Mouse (Mus musculus): Measurements from ENCODE around the gene Cygb. TPM values are rescaled to one million over a fixed set of nuclear protein-coding genes. Genes with fewer than 3 reads are reported as not detected.
"Not testable (repeated sequence)": the region's sequence is repeated elsewhere in the genome, so short reads cannot be mapped to it uniquely, and the experiment has no call there.

Cygb gene
- total RNA-seq, 2 experiments from 2014 or later, result 39.7 to 43.6 TPM

GRCm38 (mm10) chr11:116619156-116619555, 35.0 kb downstream of the Cygb start:
- no peak for DNase-seq (ENCODE audit: low spot score in 2 of 2)

- no peak for DNase-seq (ENCODE audit: low spot score in 2 of 2)
Observed at GRCm38 (mm10) chr11:116618666-116619065, 35.4 kb downstream of the Cygb start.

DNA sequence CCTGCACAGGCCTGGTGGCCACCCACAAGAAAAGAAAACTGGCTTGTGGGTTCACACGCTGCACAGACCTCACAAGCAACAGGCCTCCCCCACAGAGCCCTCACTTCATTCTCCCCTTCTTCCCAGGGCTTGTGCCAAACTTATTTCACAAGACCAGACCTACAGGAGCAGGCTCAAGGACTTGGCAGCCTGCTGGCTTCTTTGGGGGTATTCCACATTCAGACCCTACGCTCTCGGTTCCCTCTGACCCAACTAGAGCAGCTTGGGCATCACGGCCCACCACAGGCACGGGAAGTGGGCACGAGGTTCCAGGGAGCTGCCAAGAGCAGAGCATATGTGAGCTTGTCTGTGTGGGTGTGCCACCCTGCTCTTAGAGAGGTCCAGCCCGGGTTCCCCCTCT, 36.5 kb downstream of the Cygb start:
- no peak for DNase-seq (ENCODE audit: low spot score in 2 of 2)

- DNase-seq (ENCODE audit: low spot score in 2 of 2), result no peak
Observed at GRCm38 (mm10) chr11:116616438-116617118, 37.5 kb downstream of the Cygb start.

DNA sequence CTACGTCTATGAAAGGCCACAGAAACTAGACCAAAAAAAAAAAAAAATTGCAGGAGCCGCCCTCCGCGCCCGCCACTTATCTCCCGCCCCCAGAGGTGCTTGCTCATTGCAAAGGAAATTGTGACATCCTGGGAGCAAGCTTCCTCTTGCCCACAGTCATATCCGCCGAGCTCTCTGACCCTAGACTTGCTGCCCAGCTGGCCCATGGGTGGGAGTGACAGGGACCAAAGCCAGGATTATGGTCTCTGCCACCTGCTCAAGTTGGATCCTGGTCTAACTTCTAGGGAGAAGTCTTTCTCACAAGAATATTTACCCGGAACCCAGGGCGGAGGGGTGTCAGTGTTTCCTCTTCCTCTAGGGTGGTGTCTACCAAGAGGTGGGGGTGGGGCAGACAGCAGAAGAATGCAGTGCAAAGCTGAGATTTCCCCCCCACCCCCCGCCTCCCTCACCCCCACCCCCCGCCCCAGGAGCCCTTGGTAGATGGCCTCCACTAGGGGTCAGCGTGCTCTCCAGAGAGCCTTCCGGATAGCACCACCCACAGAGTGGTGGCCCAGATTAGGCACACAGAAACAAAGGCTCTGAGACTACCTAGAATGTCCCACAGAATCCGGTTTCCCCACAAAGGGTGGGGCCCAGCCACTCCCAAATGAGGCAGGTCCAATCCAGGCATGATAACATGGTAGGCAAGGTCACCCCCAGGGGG, 38.2 kb downstream of the Cygb start:
- DNase-seq (ENCODE audit: low spot score in 2 of 2), result no peak

DNA sequence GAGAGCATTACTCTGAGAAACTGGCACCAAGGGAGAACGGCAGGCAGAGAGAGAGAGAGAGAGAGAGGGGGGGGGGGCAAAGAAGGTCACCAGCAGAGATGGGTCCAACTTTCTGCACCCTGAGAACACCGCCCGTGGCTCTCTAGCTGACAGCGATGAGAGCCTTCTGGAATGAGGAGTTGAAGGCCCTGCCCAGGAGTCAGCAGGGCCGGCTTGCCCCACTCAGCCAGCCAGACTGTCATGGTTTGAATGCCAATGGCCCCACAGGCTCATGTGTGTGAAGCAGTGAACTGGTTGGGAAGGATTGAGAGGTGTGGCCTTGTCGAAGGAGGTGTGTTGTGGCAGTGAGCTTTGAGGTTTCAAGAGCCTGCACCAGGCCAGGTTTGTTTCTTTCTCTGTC, 40.9 kb downstream of the Cygb start:
- no peak for DNase-seq (ENCODE audit: low spot score in 2 of 2)

GRCm38 (mm10) chr11:116612554-116612953, 41.6 kb downstream of the Cygb start:
- no peak for DNase-seq (ENCODE audit: low spot score in 2 of 2)

GRCm38 (mm10) chr11:116611883-116612282, 42.2 kb downstream of the Cygb start:
- DNase-seq (ENCODE audit: low spot score in 2 of 2), result no peak

GRCm38 (mm10) chr11:116611168-116611567, 42.9 kb downstream of the Cygb start:
- not testable (repeated sequence) for DNase-seq (ENCODE audit: low spot score in 2 of 2)

DNA sequence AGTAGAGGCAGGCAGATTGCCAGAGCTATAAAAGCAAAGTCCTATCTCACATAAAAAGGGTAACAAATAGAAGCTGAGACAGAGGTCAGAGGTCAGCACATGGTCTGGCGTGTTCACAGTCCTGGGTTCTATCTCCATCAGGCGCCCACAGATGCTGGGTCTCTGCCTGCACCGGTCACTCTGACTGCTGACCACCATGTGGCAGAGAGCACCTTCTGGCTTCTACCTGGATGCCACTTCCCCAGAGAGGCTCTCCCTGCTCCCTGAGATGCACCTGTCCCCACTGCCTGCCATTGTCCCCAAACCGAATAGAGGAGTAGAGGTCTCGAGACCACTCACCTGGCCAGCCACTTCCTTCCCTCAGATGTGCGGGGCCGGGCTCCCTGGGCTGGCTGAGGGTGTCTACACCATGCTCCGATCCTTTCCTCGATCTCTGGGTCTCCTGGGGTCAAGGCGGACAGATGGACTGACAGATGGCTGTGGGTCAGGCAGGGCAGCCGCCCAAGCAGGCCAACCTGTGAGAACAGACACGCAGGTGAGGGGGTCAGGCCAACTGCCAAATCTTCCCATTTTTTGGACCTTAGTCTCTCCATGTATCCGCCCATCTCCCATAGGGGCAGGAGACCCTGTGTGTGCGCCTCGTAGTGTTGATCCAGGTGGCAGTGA, 44.0 kb downstream of the Cygb start:
- no peak for DNase-seq (ENCODE audit: low spot score in 2 of 2)

DNA sequence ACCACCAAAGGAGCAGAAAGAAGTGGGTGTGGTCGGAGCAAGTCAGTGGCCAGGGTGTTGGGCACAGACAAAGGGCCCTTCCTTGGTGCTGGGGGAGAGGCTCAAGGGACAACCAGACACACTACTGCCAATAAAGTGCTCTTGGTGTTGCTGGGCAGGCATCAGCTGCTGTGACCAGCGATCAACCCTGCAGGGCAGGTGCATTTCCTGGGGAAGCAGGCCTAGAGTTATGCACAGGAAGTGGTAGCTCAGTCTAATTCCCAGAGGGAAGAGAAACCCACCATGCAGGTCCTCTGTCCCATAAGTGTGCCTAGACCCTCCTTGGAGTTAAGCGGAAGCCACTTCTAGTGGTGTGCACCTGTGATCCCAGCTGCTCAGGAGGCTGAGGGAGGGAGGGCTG, 46.4 kb downstream of the Cygb start:
- DNase-seq (ENCODE audit: low spot score in 2 of 2), result no peak

GRCm38 (mm10) chr11:116604097-116604496, 50.0 kb downstream of the Cygb start:
- DNase-seq (ENCODE audit: low spot score in 2 of 2), result no peak

- DNase-seq (ENCODE audit: low spot score in 2 of 2), result no peak
Observed at GRCm38 (mm10) chr11:116603339-116603738, 50.8 kb downstream of the Cygb start.

- DNase-seq (ENCODE audit: low spot score in 2 of 2), result no peak
Observed at GRCm38 (mm10) chr11:116602043-116602442, 52.1 kb downstream of the Cygb start.

GRCm38 (mm10) chr11:116601166-116601565, 52.9 kb downstream of the Cygb start:
- DNase-seq (ENCODE audit: low spot score in 2 of 2), result no peak

DNA sequence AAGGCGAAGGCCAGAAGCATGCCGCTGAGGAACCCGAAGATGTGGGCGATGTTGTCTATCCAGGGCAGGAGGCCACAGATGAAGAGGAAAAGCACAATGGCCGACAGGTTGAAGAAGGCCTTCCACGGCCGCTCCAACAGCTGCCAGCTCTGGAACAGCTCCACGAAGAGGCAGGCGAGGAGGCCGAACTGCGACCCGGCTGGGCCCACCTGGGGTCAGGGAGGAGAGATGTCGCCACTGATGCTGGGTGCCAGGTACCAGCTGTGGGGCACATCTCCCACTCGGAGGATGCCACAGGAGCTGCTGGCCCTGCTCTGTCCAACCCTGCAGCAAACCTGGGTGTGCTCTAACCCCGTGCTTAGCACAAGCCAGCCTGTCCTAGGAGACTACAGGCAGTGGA, 54.9 kb downstream of the Cygb start:
- DNase-seq (ENCODE audit: low spot score in 2 of 2), result no peak

- DNase-seq (ENCODE audit: low spot score in 2 of 2), result no peak
Observed at GRCm38 (mm10) chr11:116598193-116598592, 55.9 kb downstream of the Cygb start.

DNA sequence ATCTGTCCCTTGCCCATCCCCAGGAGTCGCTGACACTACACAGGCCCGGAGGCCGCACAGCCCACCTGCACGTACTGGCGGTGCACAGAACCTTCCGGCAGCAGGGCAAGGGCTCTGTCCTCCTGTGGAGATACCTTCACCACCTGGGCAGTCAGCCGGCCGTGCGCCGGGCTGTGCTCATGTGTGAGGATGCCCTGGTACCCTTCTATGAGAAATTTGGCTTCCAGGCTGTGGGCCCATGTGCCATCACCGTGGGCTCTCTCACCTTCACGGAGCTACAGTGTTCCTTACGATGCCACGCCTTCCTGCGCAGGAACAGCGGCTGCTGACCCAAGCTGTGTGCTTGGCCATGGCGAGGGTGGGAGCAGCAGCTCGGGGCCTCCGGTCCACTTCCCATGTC, 57.3 kb downstream of the Cygb start:
- DNase-seq (ENCODE audit: low spot score in 2 of 2), result no peak
